Mouse (Mus musculus): ENCODE data around the gene Cpeb3.
"Not testable (repeated sequence)": the region's sequence is repeated elsewhere in the genome, so short reads cannot be mapped to it uniquely, and the experiment has no call there.

Gene Cpeb3

GRCm38 (mm10) chr19:37088043-37088748, 120.2 kb downstream of the Cpeb3 start:
- in situ Hi-C loops (cut with MboI): no loop called here

GRCm38 (mm10) chr19:37084546-37084945, 123.9 kb downstream of the Cpeb3 start:
- in situ Hi-C loops (cut with MboI): no loop called here

- in situ Hi-C loops (cut with MboI): no loop called here
These were observed 126.9 kb downstream of the Cpeb3 start for GRCm38 (mm10) chr19:37081467-37081866.

GRCm38 (mm10) chr19:37079151-37079550, 129.2 kb downstream of the Cpeb3 start:
- in situ Hi-C loops (cut with MboI): no loop called here

GRCm38 (mm10) chr19:37078571-37078970, 129.8 kb downstream of the Cpeb3 start:
- in situ Hi-C loops (cut with MboI): no loop called here

GRCm38 (mm10) chr19:37078064-37078463, 130.3 kb downstream of the Cpeb3 start:
- in situ Hi-C loops (cut with MboI): no loop called here

GRCm38 (mm10) chr19:37077258-37077657, 131.1 kb downstream of the Cpeb3 start:
- in situ Hi-C loops (cut with MboI): not testable (repeated sequence)

GRCm38 (mm10) chr19:37076646-37077045, 131.8 kb downstream of the Cpeb3 start:
- in situ Hi-C loops (cut with MboI): no loop called here

GRCm38 (mm10) chr19:37076116-37076515, 132.3 kb downstream of the Cpeb3 start:
- in situ Hi-C loops (cut with MboI): no loop called here

GRCm38 (mm10) chr19:37075690-37076089, 132.7 kb downstream of the Cpeb3 start:
- in situ Hi-C loops (cut with MboI): no loop called here

- in situ Hi-C loops (cut with MboI): no loop called here
These were observed 133.7 kb downstream of the Cpeb3 start for GRCm38 (mm10) chr19:37074726-37075125.

GRCm38 (mm10) chr19:37074276-37074675, 134.1 kb downstream of the Cpeb3 start:
- in situ Hi-C loops (cut with MboI): no loop called here

GRCm38 (mm10) chr19:37072871-37073629, 135.4 kb downstream of the Cpeb3 start:
- in situ Hi-C loops (cut with MboI): no loop called here

- in situ Hi-C loops (cut with MboI): no loop called here
These were observed 139.2 kb downstream of the Cpeb3 start for GRCm38 (mm10) chr19:37069243-37069642.

- in situ Hi-C loops (cut with MboI): no loop called here
These were observed 148.3 kb downstream of the Cpeb3 start for GRCm38 (mm10) chr19:37060078-37060477.

GRCm38 (mm10) chr19:37059623-37060022, 148.8 kb downstream of the Cpeb3 start:
- in situ Hi-C loops (cut with MboI): no loop called here

- in situ Hi-C loops (cut with MboI): no loop called here
These were observed 151.1 kb downstream of the Cpeb3 start for GRCm38 (mm10) chr19:37057161-37057905.

GRCm38 (mm10) chr19:37055976-37056556, 152.3 kb downstream of the Cpeb3 start:
- in situ Hi-C loops (cut with MboI): no loop called here

- in situ Hi-C loops (cut with MboI): no loop called here
These were observed 157.6 kb downstream of the Cpeb3 start for GRCm38 (mm10) chr19:37050643-37051345.

- in situ Hi-C loops (cut with MboI): no loop called here
These were observed 159.9 kb downstream of the Cpeb3 start for GRCm38 (mm10) chr19:37048507-37048906.

- in situ Hi-C loops (cut with MboI): no loop called here
These were observed 164.0 kb downstream of the Cpeb3 start for GRCm38 (mm10) chr19:37044431-37044830.

- in situ Hi-C loops (cut with MboI): no loop called here
These were observed 167.5 kb downstream of the Cpeb3 start for GRCm38 (mm10) chr19:37040906-37041305.
